19 mouse cellular contexts compared by ENCODE assay signal in the genomic region with DNA sequence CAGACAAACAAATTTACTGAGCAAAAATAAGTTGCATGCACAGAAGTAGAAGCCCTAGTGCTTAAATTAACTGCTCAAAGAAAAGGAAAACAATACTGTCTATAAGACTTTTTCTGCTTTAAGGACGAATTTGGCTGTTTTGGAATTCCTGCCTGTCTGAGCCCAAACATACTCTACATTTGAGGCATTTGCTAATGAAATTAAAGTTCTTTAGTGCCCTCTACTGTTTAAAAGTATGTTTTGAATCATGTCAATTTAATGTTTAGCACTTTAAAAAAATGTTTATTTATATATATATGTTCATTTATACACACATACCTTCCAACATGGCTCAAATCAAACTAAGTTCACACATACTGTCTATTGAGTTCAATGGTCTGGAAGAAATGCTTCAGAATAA. TPM values are rescaled to one million over a fixed set of nuclear protein-coding genes. Genes with fewer than 3 reads are reported as not detected.
DNase-seq lines count a peak whose midpoint lies in the region; ATAC-seq and TF ChIP-seq lines count a peak whose summit lies in the region.
"Had no signal": no experiment of that assay in that cellular context is flagged by ENCODE, and none has a peak within 500 bp of the region (broad histone marks: within the 10 kb centered on the region; RNA-seq: fewer than 3 reads in every experiment).

No protein-coding gene starts in this region.

- no peaks in the 10 kb centered on the region for H3K4me1 ChIP-seq in hindbrain, postnatal 0 days (ENCODE audit: insufficient read depth, low read length)
- no peaks in the 10 kb centered on the region; the same call in 1 of the 2 replicates for H3K4me1 ChIP-seq in hindbrain, embryonic 12.5 days
- H3K4me1 ChIP-seq in midbrain, embryonic 11.5 days (ENCODE audit: control insufficient read depth, insufficient read depth, low read length): no peaks in the 10 kb centered on the region
- no peaks in the 10 kb centered on the region; the same call in 1 of the 2 replicates for H3K4me1 ChIP-seq in midbrain, embryonic 16.5 days (ENCODE audit: control insufficient read depth, insufficient read depth, low read length)
- H3K4me1 ChIP-seq: embryonic facial prominence, embryonic 12.5 days; limb, embryonic 12.5 days had no signal

- H3K27me3 ChIP-seq in hindbrain, postnatal 0 days (ENCODE audit: insufficient read depth, low read length): no peaks in the 10 kb centered on the region
- H3K27me3 ChIP-seq in hindbrain, embryonic 12.5 days: no peaks in the 10 kb centered on the region
- no peaks in the 10 kb centered on the region for H3K27me3 ChIP-seq in midbrain, embryonic 11.5 days (ENCODE audit: control insufficient read depth, insufficient read depth, low read length)
- no peaks in the 10 kb centered on the region for H3K27me3 ChIP-seq in midbrain, embryonic 16.5 days (ENCODE audit: control insufficient read depth, insufficient read depth, low read depth, low read length)
- H3K27me3 ChIP-seq: embryonic facial prominence, embryonic 12.5 days; forebrain, embryonic 15.5 days; limb, embryonic 12.5 days; Patski had no signal

- H3K4me3 ChIP-seq in hindbrain, postnatal 0 days (ENCODE audit: low read length): no peak overlapping the region
- H3K4me3 ChIP-seq in hindbrain, embryonic 12.5 days: no peak overlapping the region
- H3K4me3 ChIP-seq in midbrain, embryonic 11.5 days (ENCODE audit: low read depth, low read length): no peak overlapping the region
- no peak overlapping the region for H3K4me3 ChIP-seq in midbrain, embryonic 16.5 days (ENCODE audit: low read depth, low read length)
- H3K4me3 ChIP-seq: embryonic facial prominence, embryonic 12.5 days; forebrain, embryonic 15.5 days; limb, embryonic 12.5 days; myocyte had no signal

- no peak overlapping the region for H3K9ac ChIP-seq in hindbrain, postnatal 0 days (replicated peaks; ENCODE audit: low read length)
- H3K9ac ChIP-seq in hindbrain, embryonic 12.5 days: no peak overlapping the region
- H3K9ac ChIP-seq in midbrain, embryonic 11.5 days (ENCODE audit: low read length): no peak overlapping the region
- H3K9ac ChIP-seq in midbrain, embryonic 16.5 days (ENCODE audit: low read depth, low read length): no peak overlapping the region
- H3K9ac ChIP-seq: embryonic facial prominence, embryonic 12.5 days; forebrain, embryonic 15.5 days; limb, embryonic 12.5 days had no signal

- no peaks in the 10 kb centered on the region for H3K9me3 ChIP-seq in hindbrain, postnatal 0 days (ENCODE audit: low read length)
- H3K9me3 ChIP-seq in hindbrain, embryonic 12.5 days (replicated peaks): no peaks in the 10 kb centered on the region
- H3K9me3 ChIP-seq in midbrain, embryonic 11.5 days (ENCODE audit: control insufficient read depth, low read length): no peaks in the 10 kb centered on the region
- no peaks in the 10 kb centered on the region for H3K9me3 ChIP-seq in midbrain, embryonic 16.5 days (replicated peaks; ENCODE audit: control insufficient read depth, low read length, poor library complexity, severe bottlenecking)
- H3K9me3 ChIP-seq: embryonic facial prominence, embryonic 12.5 days; forebrain, embryonic 15.5 days; limb, embryonic 12.5 days had no signal

- TF ChIP-seq CTCF in hindbrain, postnatal 0 days (IDR thresholded peaks at IDR 0.05; ENCODE audit: low read depth): peak; percentile 42

- ATAC-seq in CD4-positive, CD25-positive, alpha-beta regulatory T cell, adult 4 months: no peak
- ATAC-seq in hindbrain, postnatal 0 days: no peak
- no peak for ATAC-seq in hindbrain, embryonic 12.5 days (ENCODE audit: low FRiP score)
- no peak for ATAC-seq in midbrain, embryonic 11.5 days (ENCODE audit: low FRiP score)
- ATAC-seq in midbrain, embryonic 16.5 days: no peak
- ATAC-seq: forebrain, embryonic 15.5 days; Patski had no signal

- 10% methylated on average over 1 of the region's 1 CpGs for WGBS in hindbrain, postnatal 0 days
- WGBS in hindbrain, embryonic 12.5 days: 20% methylated on average over 1 of the region's 1 CpGs
- WGBS in midbrain, embryonic 11.5 days: 28% methylated on average over 1 of the region's 1 CpGs
- WGBS in midbrain, embryonic 16.5 days: 20% methylated on average over 1 of the region's 1 CpGs

- no peak overlapping the region for H3K27ac ChIP-seq in hindbrain, postnatal 0 days
- H3K27ac ChIP-seq in hindbrain, embryonic 12.5 days: no peak overlapping the region
- no peak overlapping the region for H3K27ac ChIP-seq in midbrain, embryonic 11.5 days (ENCODE audit: low read depth, low read length)
- no peak overlapping the region for H3K27ac ChIP-seq in midbrain, embryonic 16.5 days (ENCODE audit: low read length)
- H3K27ac ChIP-seq: embryonic facial prominence, embryonic 12.5 days; forebrain, embryonic 15.5 days; limb, embryonic 12.5 days had no signal

- peaks cover 15% of the 10 kb centered on the region for H3K36me3 ChIP-seq in hindbrain, postnatal 0 days (ENCODE audit: insufficient read depth, low read length)
- H3K36me3 ChIP-seq in hindbrain, embryonic 12.5 days: peaks cover 18% of the 10 kb centered on the region
- no peaks in the 10 kb centered on the region for H3K36me3 ChIP-seq in midbrain, embryonic 11.5 days (ENCODE audit: control insufficient read depth, insufficient read depth, low read length)
- 0 out of 2 replicates have a peak, but pooled peaks cover 3% of the 10 kb centered on the region for H3K36me3 ChIP-seq in midbrain, embryonic 16.5 days (ENCODE audit: control insufficient read depth, insufficient read depth, low read length)

- peak; percentile 29 for DNase-seq in CD4-positive, CD25-positive, alpha-beta regulatory T cell, adult 2 months (ENCODE audit: low read depth, low spot score)
- peak; percentile 73 for DNase-seq in hindbrain, postnatal 0 days (ENCODE audit: low spot score)
- DNase-seq in midbrain, embryonic 11.5 days (ENCODE audit: low spot score, missing footprints): peak; percentile 86
- peak; percentile 73 for DNase-seq in retina, embryonic 14.5 days (ENCODE audit: low spot score)
- DNase-seq in spleen, adult 12 weeks (ENCODE audit: low spot score): no peak
- DNase-seq: adrenal gland, adult 8-10 months; cerebellum, adult 11 months; gastrocnemius, postnatal 36 days; kidney, adult 18-20 months; thymus, postnatal 14 days had no signal

- H3K4me2 ChIP-seq in hindbrain, postnatal 0 days (ENCODE audit: low read depth, low read length): no peak overlapping the region
- H3K4me2 ChIP-seq in hindbrain, embryonic 12.5 days (replicated peaks): no peak overlapping the region
- H3K4me2 ChIP-seq in midbrain, embryonic 11.5 days: no peak overlapping the region
- H3K4me2 ChIP-seq in midbrain, embryonic 16.5 days (ENCODE audit: low read length): no peak overlapping the region
- H3K4me2 ChIP-seq: embryonic facial prominence, embryonic 12.5 days; forebrain, embryonic 15.5 days; limb, embryonic 12.5 days had no signal

RNA-seq across cellular contexts. Expression of a gene that starts 22.8 kb away (rescaled TPM):
- polyA plus RNA-seq in CD4-positive, CD25-positive, alpha-beta regulatory T cell, adult 4 months (2017; shearing (Covaris generic)): 1 to 10 TPM; 2.7 TPM
- 8.9 and 10.2 TPM in 2 replicates for total RNA-seq in hindbrain, postnatal 0 days (2014; rRNA removed)
- 4.1 and 5.6 TPM in 2 replicates for polyA plus RNA-seq in hindbrain, postnatal 0 days (2015; fragmentation: Nextera tagmentation; extraction: Ambion mirVana)
- 11.3 and 14.0 TPM in 2 replicates for polyA plus RNA-seq in hindbrain, embryonic 12.5 days (2016; fragmentation: Nextera tagmentation; extraction: Ambion mirVana)
- 7.4 and 7.6 TPM in 2 replicates for polyA plus RNA-seq in midbrain, embryonic 11.5 days (2014; fragmentation: Nextera tagmentation; extraction: Ambion mirVana)
- polyA plus RNA-seq in midbrain, embryonic 16.5 days (2015; fragmentation: Nextera tagmentation; extraction: Ambion mirVana): 6.6 and 6.8 TPM in 2 replicates

RNA-seq across cellular contexts. Expression of a gene that starts 39.8 kb away (rescaled TPM):
- 10 to 100 TPM; 16.4 to 27.2 TPM for polyA plus RNA-seq in CD4-positive, CD25-positive, alpha-beta regulatory T cell, adult 4 months (2017; shearing (Covaris generic))
- total RNA-seq in hindbrain, postnatal 0 days (2014; rRNA removed): 14.0 and 15.6 TPM in 2 replicates
- polyA plus RNA-seq in hindbrain, postnatal 0 days (2015; fragmentation: Nextera tagmentation; extraction: Ambion mirVana): 29.8 and 35.8 TPM in 2 replicates
- 117 and 128 TPM in 2 replicates for polyA plus RNA-seq in hindbrain, embryonic 12.5 days (2016; fragmentation: Nextera tagmentation; extraction: Ambion mirVana)
- 198 and 215 TPM in 2 replicates for polyA plus RNA-seq in midbrain, embryonic 11.5 days (2014; fragmentation: Nextera tagmentation; extraction: Ambion mirVana)
- polyA plus RNA-seq in midbrain, embryonic 16.5 days (2015; fragmentation: Nextera tagmentation; extraction: Ambion mirVana): 13.7 and 17.6 TPM in 2 replicates
- total RNA-seq: layer of hippocampus, adult 18-20 months had no signal

RNA-seq across cellular contexts. Expression of a gene that starts 58.4 kb away (rescaled TPM):
- 10 to 100 TPM; 39.7 to 54.7 TPM for polyA plus RNA-seq in CD4-positive, CD25-positive, alpha-beta regulatory T cell, adult 4 months (2017; shearing (Covaris generic))
- total RNA-seq in hindbrain, postnatal 0 days (2014; rRNA removed): 15.6 and 25.7 TPM in 2 replicates
- polyA plus RNA-seq in hindbrain, postnatal 0 days (2015; fragmentation: Nextera tagmentation; extraction: Ambion mirVana): 23.8 and 23.9 TPM in 2 replicates
- 37.4 and 41.7 TPM in 2 replicates for polyA plus RNA-seq in hindbrain, embryonic 12.5 days (2016; fragmentation: Nextera tagmentation; extraction: Ambion mirVana)
- polyA plus RNA-seq in midbrain, embryonic 11.5 days (2014; fragmentation: Nextera tagmentation; extraction: Ambion mirVana): 33.7 and 37.2 TPM in 2 replicates
- 33.8 and 35.8 TPM in 2 replicates for polyA plus RNA-seq in midbrain, embryonic 16.5 days (2015; fragmentation: Nextera tagmentation; extraction: Ambion mirVana)

RNA-seq across cellular contexts. Expression of a gene that starts 58.5 kb away (rescaled TPM):
- 10 to 100 TPM; 37.5 to 47.8 TPM for polyA plus RNA-seq in CD4-positive, CD25-positive, alpha-beta regulatory T cell, adult 4 months (2017; shearing (Covaris generic))
- 23.1 and 28.9 TPM in 2 replicates for total RNA-seq in hindbrain, postnatal 0 days (2014; rRNA removed)
- polyA plus RNA-seq in hindbrain, postnatal 0 days (2015; fragmentation: Nextera tagmentation; extraction: Ambion mirVana): 18.2 and 19.6 TPM in 2 replicates
- polyA plus RNA-seq in hindbrain, embryonic 12.5 days (2016; fragmentation: Nextera tagmentation; extraction: Ambion mirVana): 24.4 and 24.8 TPM in 2 replicates
- 18.4 and 19.6 TPM in 2 replicates for polyA plus RNA-seq in midbrain, embryonic 11.5 days (2014; fragmentation: Nextera tagmentation; extraction: Ambion mirVana)
- 23.1 and 26.6 TPM in 2 replicates for polyA plus RNA-seq in midbrain, embryonic 16.5 days (2015; fragmentation: Nextera tagmentation; extraction: Ambion mirVana)
